Mouse (Mus musculus): ENCODE data around the gene Mrpl4. TPM values are rescaled to one million over a fixed set of nuclear protein-coding genes. Genes with fewer than 3 reads are reported as not detected.
A peak's percentile ranks its signal among the peaks of the same experiment; 100 is the strongest.
"Not testable (repeated sequence)": the region's sequence is repeated elsewhere in the genome, so short reads cannot be mapped to it uniquely, and the experiment has no call there.

The Mrpl4 gene
- polyA plus RNA-seq, 1 experiment, result 135 TPM

- no peak for DNase-seq
- Histone ChIP-seq H3K4me1 (ENCODE audit: control insufficient read depth, insufficient read depth, low read length) (peaks cover 10% of the 10 kb centered on the region; the same call in 1 of the 2 replicates), H3K4me3 (replicated peaks; ENCODE audit: insufficient read depth, low read depth, low read length) (no peak overlapping the region), H3K27ac (ENCODE audit: insufficient read depth, low read length) (no peak overlapping the region), H3K27me3 (ENCODE audit: control insufficient read depth, insufficient read depth, low read length) (no peaks in the 10 kb centered on the region)
- 66% methylated on average over 6 of the region's 6 CpGs for WGBS
- TF ChIP-seq POLR2A (IDR thresholded peaks at IDR 0.05; ENCODE audit: borderline replicate concordance, insufficient read depth, low read length) (no peak), CTCF (IDR thresholded peaks at IDR 0.05; ENCODE audit: borderline replicate concordance, insufficient read depth, low read depth, low read length) (no peak)
Observed at GRCm38 (mm10) chr9:21001651-21002200, 812 bp upstream of the Mrpl4 start.

DNA sequence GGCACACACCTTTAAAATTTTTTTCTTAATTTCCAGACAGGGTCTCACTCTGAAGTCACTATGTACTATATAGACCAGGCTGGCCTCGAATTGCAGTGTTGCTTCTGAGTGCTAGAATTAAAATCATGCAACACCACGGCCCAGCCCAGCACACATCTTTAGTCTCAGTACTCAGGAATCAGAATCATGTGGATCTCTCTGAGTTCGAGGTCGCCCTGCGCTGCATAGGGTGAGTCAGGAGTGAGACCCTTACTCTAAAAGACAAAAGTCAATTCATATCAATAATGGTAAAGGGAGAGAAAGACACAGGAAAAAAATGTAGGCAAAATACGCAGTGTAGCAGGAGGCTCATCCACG lies 290 bp upstream of the Mrpl4 start:
- no peaks in the 10 kb centered on the region for H3K27me3 ChIP-seq (ENCODE audit: control insufficient read depth, insufficient read depth, low read length)
- peak in 1 of 2 experiments; percentile 22 for DNase-seq
- TF ChIP-seq CTCF (IDR thresholded peaks at IDR 0.05; ENCODE audit: borderline replicate concordance, insufficient read depth, low read depth, low read length), result no peak
- TF ChIP-seq POLR2A (IDR thresholded peaks at IDR 0.05; ENCODE audit: borderline replicate concordance, insufficient read depth, low read length), result no peak
- H3K4me3 ChIP-seq (replicated peaks; ENCODE audit: insufficient read depth, low read depth, low read length), result peak overlapping the region; percentile 68
- 5% methylated on average over 7 of the region's 7 CpGs for WGBS
- peak overlapping the region; percentile 39; the same call in 1 of the 2 replicates for H3K27ac ChIP-seq (ENCODE audit: insufficient read depth, low read length)
- H3K4me1 ChIP-seq (ENCODE audit: control insufficient read depth, insufficient read depth, low read length), result peaks cover 10% of the 10 kb centered on the region; the same call in 1 of the 2 replicates

- Histone ChIP-seq H3K27me3 (ENCODE audit: control insufficient read depth, insufficient read depth, low read length) (no peaks in the 10 kb centered on the region), H3K4me1 (ENCODE audit: control insufficient read depth, insufficient read depth, low read length) (peaks cover 10% of the 10 kb centered on the region; the same call in 1 of the 2 replicates), H3K4me3 (replicated peaks; ENCODE audit: insufficient read depth, low read depth, low read length) (no peak overlapping the region), H3K27ac (ENCODE audit: insufficient read depth, low read length) (no peak overlapping the region)
- 87% methylated on average over 10 of the region's 10 CpGs for WGBS
- DNase-seq, result no peak
- TF ChIP-seq POLR2A (IDR thresholded peaks at IDR 0.05; ENCODE audit: borderline replicate concordance, insufficient read depth, low read length) (no peak), CTCF (IDR thresholded peaks at IDR 0.05; ENCODE audit: borderline replicate concordance, insufficient read depth, low read depth, low read length) (no peak)
Observed at GRCm38 (mm10) chr9:21007313-21007952, 4.9 kb downstream of the Mrpl4 start.

DNA sequence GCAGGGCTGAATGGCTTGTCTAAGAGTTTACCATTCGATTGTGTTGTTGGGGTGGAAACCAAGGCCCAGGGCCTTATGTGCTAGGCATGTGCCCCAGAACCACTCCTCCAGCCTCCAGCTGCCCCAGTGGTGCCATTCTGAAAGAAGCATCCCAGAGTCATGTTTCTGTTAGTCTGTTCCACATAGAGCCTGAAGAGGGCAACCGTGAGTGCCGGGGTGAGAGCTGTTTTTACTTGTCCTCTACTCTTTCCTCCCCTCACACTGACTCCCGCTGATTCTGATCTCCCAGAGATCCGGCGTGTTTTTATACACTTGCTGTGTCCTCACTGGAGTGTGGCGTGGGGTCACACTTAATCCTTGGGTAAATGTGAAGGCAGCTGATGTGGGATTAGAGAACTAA lies 5.5 kb downstream of the Mrpl4 start:
- H3K4me1 ChIP-seq (ENCODE audit: control insufficient read depth, insufficient read depth, low read length), result peaks cover 10% of the 10 kb centered on the region; the same call in 1 of the 2 replicates
- DNase-seq, result no peak
- WGBS, result 79% methylated on average over 7 of the region's 7 CpGs
- no peak overlapping the region for H3K4me3 ChIP-seq (replicated peaks; ENCODE audit: insufficient read depth, low read depth, low read length)
- no peak for TF ChIP-seq CTCF (IDR thresholded peaks at IDR 0.05; ENCODE audit: borderline replicate concordance, insufficient read depth, low read depth, low read length)
- no peak for TF ChIP-seq POLR2A (IDR thresholded peaks at IDR 0.05; ENCODE audit: borderline replicate concordance, insufficient read depth, low read length)
- H3K27me3 ChIP-seq (ENCODE audit: control insufficient read depth, insufficient read depth, low read length), result no peaks in the 10 kb centered on the region
- H3K27ac ChIP-seq (ENCODE audit: insufficient read depth, low read length), result no peak overlapping the region

GRCm38 (mm10) chr9:21010362-21010761 lies 7.8 kb downstream of the Mrpl4 start:
- Histone ChIP-seq H3K4me1 (ENCODE audit: control insufficient read depth, insufficient read depth, low read length) (peaks cover 6% of the 10 kb centered on the region; the same call in 1 of the 2 replicates), H3K4me3 (replicated peaks; ENCODE audit: insufficient read depth, low read depth, low read length) (no peak overlapping the region), H3K27ac (ENCODE audit: insufficient read depth, low read length) (no peak overlapping the region), H3K27me3 (ENCODE audit: control insufficient read depth, insufficient read depth, low read length) (no peaks in the 10 kb centered on the region; the same call in 1 of the 2 replicates)
- no peak for DNase-seq
- TF ChIP-seq CTCF (IDR thresholded peaks at IDR 0.05; ENCODE audit: borderline replicate concordance, insufficient read depth, low read depth, low read length), result no peak
- no peak for TF ChIP-seq POLR2A (IDR thresholded peaks at IDR 0.05; ENCODE audit: borderline replicate concordance, insufficient read depth, low read length)
- 58% methylated on average over 2 of the region's 2 CpGs for WGBS

GRCm38 (mm10) chr9:21010939-21011541 lies 8.5 kb downstream of the Mrpl4 start:
- H3K4me3 ChIP-seq (replicated peaks; ENCODE audit: insufficient read depth, low read depth, low read length); H3K27ac ChIP-seq (ENCODE audit: insufficient read depth, low read length); H3K27me3 ChIP-seq (ENCODE audit: control insufficient read depth, insufficient read depth, low read length); H3K4me1 ChIP-seq (ENCODE audit: control insufficient read depth, insufficient read depth, low read length); DNase-seq: not testable (repeated sequence)
- WGBS, result 68% methylated on average over 9 of the region's 9 CpGs

- WGBS, result 69% methylated on average over 5 of the region's 5 CpGs
- no peak overlapping the region for H3K4me3 ChIP-seq (replicated peaks; ENCODE audit: insufficient read depth, low read depth, low read length)
- no peak for TF ChIP-seq POLR2A (IDR thresholded peaks at IDR 0.05; ENCODE audit: borderline replicate concordance, insufficient read depth, low read length)
- TF ChIP-seq CTCF (IDR thresholded peaks at IDR 0.05; ENCODE audit: borderline replicate concordance, insufficient read depth, low read depth, low read length), result no peak
- no peaks in the 10 kb centered on the region for H3K4me1 ChIP-seq (ENCODE audit: control insufficient read depth, insufficient read depth, low read length)
- peaks cover 2% of the 10 kb centered on the region; the same call in 1 of the 2 replicates for H3K27me3 ChIP-seq (ENCODE audit: control insufficient read depth, insufficient read depth, low read length)
- no peak for DNase-seq
- no peak overlapping the region for H3K27ac ChIP-seq (ENCODE audit: insufficient read depth, low read length)
Observed at GRCm38 (mm10) chr9:21011846-21012312, 9.3 kb downstream of the Mrpl4 start.

DNA sequence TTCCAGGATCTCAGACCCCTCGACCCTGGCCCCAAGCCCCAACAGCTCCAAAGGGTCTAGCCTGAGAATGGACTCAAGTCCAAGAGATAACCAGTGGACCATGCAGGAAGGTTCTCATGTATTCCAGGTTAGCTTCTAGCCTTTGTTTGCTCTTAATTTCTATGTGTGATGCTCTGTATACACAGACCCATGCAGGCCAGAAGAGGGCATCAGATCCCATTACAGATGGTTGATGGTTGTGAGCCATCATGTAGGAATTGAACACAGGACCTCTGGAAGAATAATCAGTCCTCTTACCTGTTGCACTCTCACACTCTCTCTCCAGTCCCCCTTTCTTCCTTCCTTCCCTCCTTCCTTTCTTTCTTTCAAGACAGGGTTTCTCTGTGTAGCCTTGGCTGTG lies 9.8 kb downstream of the Mrpl4 start:
- H3K27ac ChIP-seq (ENCODE audit: insufficient read depth, low read length), result no peak overlapping the region
- WGBS, result 63% methylated on average over 1 of the region's 1 CpGs
- TF ChIP-seq POLR2A (IDR thresholded peaks at IDR 0.05; ENCODE audit: borderline replicate concordance, insufficient read depth, low read length) (no peak), CTCF (IDR thresholded peaks at IDR 0.05; ENCODE audit: borderline replicate concordance, insufficient read depth, low read depth, low read length) (no peak)
- no peak for DNase-seq
- H3K4me1 ChIP-seq (ENCODE audit: control insufficient read depth, insufficient read depth, low read length), result no peaks in the 10 kb centered on the region
- no peak overlapping the region for H3K4me3 ChIP-seq (replicated peaks; ENCODE audit: insufficient read depth, low read depth, low read length)
- H3K27me3 ChIP-seq (ENCODE audit: control insufficient read depth, insufficient read depth, low read length), result peaks cover 2% of the 10 kb centered on the region; the same call in 1 of the 2 replicates

Measured in cerebellum, adult 2 months (tissue).